ENCODE assay signal across 13 mouse cellular contexts in the genomic region with DNA sequence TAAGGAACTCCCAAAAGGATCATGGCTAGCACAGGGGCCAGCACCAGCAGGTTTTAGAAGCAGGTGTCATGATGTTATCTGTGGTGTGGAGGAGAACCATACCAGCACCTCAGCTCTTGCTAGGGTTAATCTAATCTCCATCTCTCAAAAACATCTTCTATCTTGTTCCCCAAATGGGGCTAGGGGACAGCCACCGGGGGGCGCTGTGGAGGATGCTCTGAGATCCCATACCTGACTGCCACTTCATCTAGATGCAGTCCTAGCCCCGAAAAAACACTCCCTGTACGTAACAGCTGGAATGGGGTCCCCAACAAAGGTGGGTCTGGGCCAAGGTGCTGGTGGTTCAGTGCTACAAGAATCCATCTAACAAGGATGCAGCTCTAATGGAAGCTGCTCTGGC. TPM values are rescaled to one million over a fixed set of nuclear protein-coding genes. Genes with fewer than 3 reads are reported as not detected.
DNase-seq lines count a peak whose midpoint lies in the region; ATAC-seq and TF ChIP-seq lines count a peak whose summit lies in the region.
"Had no signal": no experiment of that assay in that cellular context is flagged by ENCODE, and none has a peak within 500 bp of the region (broad histone marks: within the 10 kb centered on the region; RNA-seq: fewer than 3 reads in every experiment).

No protein-coding gene starts in this region.

- no peaks in the 10 kb centered on the region for H3K9me3 ChIP-seq in intestine, postnatal 0 days (ENCODE audit: control insufficient read depth)
- no peaks in the 10 kb centered on the region for H3K9me3 ChIP-seq in intestine, embryonic 15.5 days
- H3K9me3 ChIP-seq in E14TG2a.4 (ENCODE audit: low read length) (no peaks in the 10 kb centered on the region), MEL (replicated peaks; ENCODE audit: insufficient read depth, low read length) (no peaks in the 10 kb centered on the region)
- no peaks in the 10 kb centered on the region for H3K9me3 ChIP-seq in stomach, postnatal 0 days (ENCODE audit: control insufficient read depth, low read length)
- no peaks in the 10 kb centered on the region for H3K9me3 ChIP-seq in forebrain, embryonic 11.5 days (ENCODE audit: control insufficient read depth, low read length)
- H3K9me3 ChIP-seq: heart, embryonic 12.5 days; hindbrain, embryonic 10.5 days; liver, embryonic 15.5 days had no signal

- no peaks in the 10 kb centered on the region for H3K36me3 ChIP-seq in intestine, postnatal 0 days (ENCODE audit: control insufficient read depth, insufficient read depth)
- no peaks in the 10 kb centered on the region for H3K36me3 ChIP-seq in intestine, embryonic 15.5 days
- H3K36me3 ChIP-seq in E14TG2a.4 (ENCODE audit: insufficient read depth, low read length), result no peaks in the 10 kb centered on the region
- H3K36me3 ChIP-seq in MEL (ENCODE audit: control insufficient read depth in 1 of 2, insufficient read depth in 2 of 2, low read length in 2 of 2), result no peaks in the 10 kb centered on the region
- no peaks in the 10 kb centered on the region for H3K36me3 ChIP-seq in stomach, postnatal 0 days (ENCODE audit: control insufficient read depth, insufficient read depth, low read length)
- H3K36me3 ChIP-seq in forebrain, embryonic 11.5 days (ENCODE audit: control insufficient read depth, insufficient read depth, low read length), result no peaks in the 10 kb centered on the region
- H3K36me3 ChIP-seq: heart, embryonic 12.5 days; hindbrain, embryonic 10.5 days; liver, embryonic 15.5 days had no signal

- WGBS in intestine, postnatal 0 days, result 64% methylated on average over 4 of the region's 4 CpGs
- 67% methylated on average over 4 of the region's 4 CpGs for WGBS in intestine, embryonic 15.5 days
- WGBS in stomach, postnatal 0 days, result 56% methylated on average over 4 of the region's 4 CpGs
- 64% methylated on average over 4 of the region's 4 CpGs for WGBS in forebrain, embryonic 11.5 days

- H3K27me3 ChIP-seq in intestine, postnatal 0 days (replicated peaks; ENCODE audit: control insufficient read depth, insufficient read depth, low read length), result no peaks in the 10 kb centered on the region
- H3K27me3 ChIP-seq in intestine, embryonic 15.5 days (replicated peaks), result no peaks in the 10 kb centered on the region
- no peaks in the 10 kb centered on the region for H3K27me3 ChIP-seq in E14TG2a.4 (ENCODE audit: insufficient read depth, low read length)
- peaks cover 0 to 2% of the 10 kb centered on the region in 2 experiments; a peak in 2 of 4 replicates for H3K27me3 ChIP-seq in MEL (ENCODE audit: control insufficient read depth in 1 of 2, insufficient read depth in 2 of 2, low read length in 2 of 2)
- no peaks in the 10 kb centered on the region for H3K27me3 ChIP-seq in stomach, postnatal 0 days (ENCODE audit: control insufficient read depth, insufficient read depth, low read length)
- no peaks in the 10 kb centered on the region for H3K27me3 ChIP-seq in forebrain, embryonic 11.5 days (ENCODE audit: control insufficient read depth, insufficient read depth, low read length)
- H3K27me3 ChIP-seq: liver, embryonic 15.5 days had no signal

- DNase-seq in MEL (ENCODE audit: low read depth, low spot score), result no peak
- no peak for DNase-seq in stomach, postnatal 0 days (ENCODE audit: low spot score)
- DNase-seq in T-cell, adult 2 months (ENCODE audit: low spot score), result no peak
- no peak for DNase-seq in forebrain, embryonic 11.5 days (ENCODE audit: low spot score)

- H3K27ac ChIP-seq in intestine, postnatal 0 days (ENCODE audit: low read depth, low read length), result no peak overlapping the region
- no peak overlapping the region for H3K27ac ChIP-seq in intestine, embryonic 15.5 days
- H3K27ac ChIP-seq in MEL (ENCODE audit: control insufficient read depth, low read depth, low read length), result no peak overlapping the region
- no peak overlapping the region for H3K27ac ChIP-seq in stomach, postnatal 0 days (replicated peaks)
- H3K27ac ChIP-seq in forebrain, embryonic 11.5 days (ENCODE audit: low read depth, low read length), result no peak overlapping the region
- H3K27ac ChIP-seq: hindbrain, embryonic 10.5 days; liver, embryonic 15.5 days had no signal

- peak; percentile 24 for TF ChIP-seq CTCF in intestine, postnatal 0 days (IDR thresholded peaks at IDR 0.05; ENCODE audit: low read depth)
- peak; percentile 41 for TF ChIP-seq CTCF in E14TG2a.4 (conservative IDR thresholded peaks at IDR 0.05; ENCODE audit: low read length)
- peak in 2 of 3 experiments; percentile 11 to 16; a peak in 1 of 6 replicates for TF ChIP-seq CTCF in MEL (IDR thresholded peaks at IDR 0.05 in 2 of 3, conservative IDR thresholded peaks at IDR 0.05 in 1 of 3; ENCODE audit: control insufficient read depth in 1 of 3, insufficient read depth in 1 of 3, low read depth in 2 of 3, low read length in 3 of 3, poor library complexity in 1 of 3, severe bottlenecking in 1 of 3)
- TF ChIP-seq CTCF in stomach, postnatal 0 days (IDR thresholded peaks at IDR 0.05; ENCODE audit: low read depth), result peak; percentile 28

- ATAC-seq in intestine, postnatal 0 days, result no peak
- ATAC-seq in intestine, embryonic 15.5 days, result no peak
- no peak for ATAC-seq in stomach, postnatal 0 days (ENCODE audit: low FRiP score, low TSS enrichment)
- ATAC-seq in forebrain, embryonic 11.5 days (replicated peaks; ENCODE audit: low FRiP score), result no peak
- ATAC-seq: activated CD4-positive, CD25-positive, alpha-beta regulatory T cell, adult 4 months; intestine, embryonic 16.5 days had no signal

- no peak overlapping the region for H3K9ac ChIP-seq in intestine, postnatal 0 days (ENCODE audit: low read depth, low read length)
- no peak overlapping the region for H3K9ac ChIP-seq in intestine, embryonic 15.5 days
- H3K9ac ChIP-seq in MEL (ENCODE audit: control insufficient read depth, low read depth, low read length, poor library complexity, severe bottlenecking), result no peak overlapping the region
- H3K9ac ChIP-seq in stomach, postnatal 0 days (ENCODE audit: low read length), result no peak overlapping the region
- no peak overlapping the region for H3K9ac ChIP-seq in forebrain, embryonic 11.5 days (ENCODE audit: low read length)
- H3K9ac ChIP-seq: heart, embryonic 12.5 days; liver, embryonic 15.5 days had no signal

- TF ChIP-seq POLR2A in MEL (IDR thresholded peaks at IDR 0.05; ENCODE audit: control insufficient read depth in 1 of 2, insufficient read depth in 1 of 2, low read depth in 1 of 2, low read length in 2 of 2, poor library complexity in 1 of 2), result no peak

- no peak overlapping the region for H3K4me2 ChIP-seq in intestine, postnatal 0 days (replicated peaks; ENCODE audit: low read depth)
- H3K4me2 ChIP-seq in intestine, embryonic 15.5 days (replicated peaks), result no peak overlapping the region
- no peak overlapping the region for H3K4me2 ChIP-seq in stomach, postnatal 0 days (replicated peaks; ENCODE audit: low read depth)
- no peak overlapping the region for H3K4me2 ChIP-seq in forebrain, embryonic 11.5 days (ENCODE audit: low read depth, low read length, severe bottlenecking)
- H3K4me2 ChIP-seq: heart, embryonic 12.5 days; liver, embryonic 15.5 days had no signal

- H3K79me2 ChIP-seq in MEL (ENCODE audit: control insufficient read depth, insufficient read depth, low read length, poor library complexity), result no peaks in the 10 kb centered on the region

- no peak for TF ChIP-seq EP300 in MEL (IDR thresholded peaks at IDR 0.05; ENCODE audit: low read depth in 1 of 2, low read length in 2 of 2)
- no peak for TF ChIP-seq EP300 in stomach, postnatal 0 days (optimal IDR thresholded peaks at IDR 0.05)

- no peak for TF ChIP-seq RAD21 in MEL (IDR thresholded peaks at IDR 0.05; ENCODE audit: low read depth, low read length)

- H3K4me1 ChIP-seq in intestine, postnatal 0 days (replicated peaks; ENCODE audit: control insufficient read depth, insufficient read depth, low read length), result no peaks in the 10 kb centered on the region
- no peaks in the 10 kb centered on the region for H3K4me1 ChIP-seq in intestine, embryonic 15.5 days (replicated peaks)
- H3K4me1 ChIP-seq in E14TG2a.4 (replicated peaks; ENCODE audit: low read depth, low read length), result no peaks in the 10 kb centered on the region
- no peaks in the 10 kb centered on the region for H3K4me1 ChIP-seq in MEL (ENCODE audit: control insufficient read depth in 1 of 2, insufficient read depth in 2 of 2, low read length in 2 of 2)
- no peaks in the 10 kb centered on the region for H3K4me1 ChIP-seq in stomach, postnatal 0 days (replicated peaks; ENCODE audit: control insufficient read depth, insufficient read depth)
- no peaks in the 10 kb centered on the region for H3K4me1 ChIP-seq in forebrain, embryonic 11.5 days (replicated peaks; ENCODE audit: control insufficient read depth, insufficient read depth, low read length)
- H3K4me1 ChIP-seq: heart, embryonic 12.5 days; hindbrain, embryonic 10.5 days; liver, embryonic 15.5 days had no signal

- H3K4me3 ChIP-seq in intestine, postnatal 0 days (ENCODE audit: low read depth, low read length), result no peak overlapping the region
- no peak overlapping the region for H3K4me3 ChIP-seq in intestine, embryonic 15.5 days (replicated peaks)
- H3K4me3 ChIP-seq in E14TG2a.4 (replicated peaks; ENCODE audit: low read length) (no peak overlapping the region), MEL (ENCODE audit: control insufficient read depth in 1 of 2, insufficient read depth in 1 of 2, low read depth in 2 of 2, low read length in 2 of 2) (no peak overlapping the region)
- no peak overlapping the region for H3K4me3 ChIP-seq in stomach, postnatal 0 days (ENCODE audit: low read depth, low read length)
- H3K4me3 ChIP-seq in forebrain, embryonic 11.5 days (ENCODE audit: low read depth, low read length), result no peak overlapping the region
- H3K4me3 ChIP-seq: heart, embryonic 12.5 days; hindbrain, embryonic 10.5 days; liver, embryonic 15.5 days; myocyte had no signal

TF ChIP-seq in MEL, 35 proteins besides CTCF, POLR2A, EP300 and RAD21 (continues in another document):
- TF ChIP-seq ZKSCAN1 (IDR thresholded peaks at IDR 0.05; ENCODE audit: low read depth, low read length) (no peak), GATA1 (IDR thresholded peaks at IDR 0.05; ENCODE audit: low read depth, low read length) (no peak), HCFC1 (IDR thresholded peaks at IDR 0.05; ENCODE audit: low read depth, low read length) (no peak), TAL1 (IDR thresholded peaks at IDR 0.05; ENCODE audit: low read length) (no peak), SMC3 (IDR thresholded peaks at IDR 0.05; ENCODE audit: low read depth, low read length) (no peak), NELFE (IDR thresholded peaks at IDR 0.05; ENCODE audit: low read depth, low read length) (no peak), TCF12 (IDR thresholded peaks at IDR 0.05; ENCODE audit: low read depth, low read length) (no peak)

RNA-seq across cellular contexts. Expression of a gene that starts 31.0 kb away (rescaled TPM):
- polyA plus RNA-seq in intestine, postnatal 0 days (2015; fragmentation: Nextera tagmentation; extraction: Ambion mirVana), result 26.1 and 27.4 TPM in 2 replicates
- polyA plus RNA-seq in intestine, embryonic 15.5 days (2015; fragmentation: Nextera tagmentation; extraction: Ambion mirVana), result 5.9 and 6.5 TPM in 2 replicates
- 0.82 and 0.85 TPM in 2 replicates for total RNA-seq in MEL (2012; rRNA removed)
- 1 to 10 TPM in 1 of 2 experiments, not detected in 1; 1.6 TPM for polyA plus RNA-seq in MEL (2012; ENCODE audit: insufficient read depth in 1 of 2, insufficient read length in 2 of 2, low read depth in 1 of 2, low replicate concordance in 2 of 2, missing spikeins in 1 of 2)
- polyA plus RNA-seq in stomach, postnatal 0 days (2015; fragmentation: Nextera tagmentation; extraction: Ambion mirVana), result 16.8 and 17.8 TPM in 2 replicates
- 9.2 and 10.3 TPM in 2 replicates for polyA plus RNA-seq in forebrain, embryonic 11.5 days (2014; fragmentation: Nextera tagmentation; extraction: Ambion mirVana)
